Mouse (Mus musculus) left cerebral cortex, postnatal 4 days (tissue): ENCODE results near the gene Ptprq. TPM values are rescaled to one million over a fixed set of nuclear protein-coding genes. Genes with fewer than 3 reads are reported as not detected.

ENCODE experiments used
- DNase-seq: peaks from one replicate; pipeline ENCODE4 v3.0.0-alpha.2; 2022
- intact Hi-C: fragments of 180-260 bp; cut with DNase I; formaldehyde crosslinking; loops from one replicate; pipeline ENCODE4 v1.15.1; 2025
- total RNA-seq, 2 experiments: library from RNA; stranded (reverse); gene quantifications; 2 replicates each; pipeline ENCODE4 v1.2.3; 2021

Gene Ptprq
- total RNA-seq, 2 experiments from 2014 or later, result 0.22 to 0.26 TPM

- no peak for DNase-seq
- intact Hi-C loops, result no loop called here
Measured at GRCm38 (mm10) chr10:107659141-107659540, 60.7 kb downstream of the Ptprq start.

DNA sequence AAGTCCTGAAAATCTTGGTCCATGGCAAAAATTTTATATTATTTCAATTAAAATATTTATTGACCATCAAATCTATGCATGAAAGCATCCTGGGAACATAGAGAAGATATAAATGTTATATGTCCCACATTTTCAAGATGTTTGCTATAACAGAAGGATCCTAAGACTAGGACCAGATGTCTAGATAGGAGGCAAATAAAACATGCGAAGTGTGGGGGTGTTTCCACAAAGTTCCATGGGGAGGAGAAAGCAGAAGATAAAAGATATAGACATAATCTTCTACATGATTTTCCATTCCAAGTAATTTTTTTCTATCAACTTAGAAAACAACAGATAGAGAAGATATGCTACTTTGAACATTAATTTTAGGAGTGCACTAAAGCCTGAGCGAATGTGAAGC, 70.2 kb downstream of the Ptprq start:
- no peak for DNase-seq
- intact Hi-C loops, result no loop called here

- DNase-seq, result no peak
- intact Hi-C loops, result no loop called here
Measured at GRCm38 (mm10) chr10:107628104-107628503, 91.7 kb downstream of the Ptprq start.

- DNase-seq, result no peak
- intact Hi-C loops, result no loop called here
Measured at GRCm38 (mm10) chr10:107626648-107627047, 93.2 kb downstream of the Ptprq start.

- intact Hi-C loops, result no loop called here
Measured at GRCm38 (mm10) chr10:107624211-107624610, 95.6 kb downstream of the Ptprq start.

GRCm38 (mm10) chr10:107615460-107615859, 104.4 kb downstream of the Ptprq start:
- intact Hi-C loops, result no loop called here

More at GRCm38 (mm10) chr10:107624211-107624610, 95.6 kb downstream of the Ptprq start:
- DNase-seq, result no peak

GRCm38 (mm10) chr10:107601371-107601770, 118.5 kb downstream of the Ptprq start:
- DNase-seq, result no peak
- intact Hi-C loops, result no loop called here

More at GRCm38 (mm10) chr10:107615460-107615859, 104.4 kb downstream of the Ptprq start:
- no peak for DNase-seq

GRCm38 (mm10) chr10:107583360-107583759, 136.5 kb downstream of the Ptprq start:
- intact Hi-C loops, result no loop called here
- no peak for DNase-seq

- no peak for DNase-seq
- intact Hi-C loops, result no loop called here
Measured at GRCm38 (mm10) chr10:107569044-107569443, 150.8 kb downstream of the Ptprq start.

GRCm38 (mm10) chr10:107568261-107568660, 151.6 kb downstream of the Ptprq start:
- no peak for DNase-seq
- intact Hi-C loops, result no loop called here

DNA sequence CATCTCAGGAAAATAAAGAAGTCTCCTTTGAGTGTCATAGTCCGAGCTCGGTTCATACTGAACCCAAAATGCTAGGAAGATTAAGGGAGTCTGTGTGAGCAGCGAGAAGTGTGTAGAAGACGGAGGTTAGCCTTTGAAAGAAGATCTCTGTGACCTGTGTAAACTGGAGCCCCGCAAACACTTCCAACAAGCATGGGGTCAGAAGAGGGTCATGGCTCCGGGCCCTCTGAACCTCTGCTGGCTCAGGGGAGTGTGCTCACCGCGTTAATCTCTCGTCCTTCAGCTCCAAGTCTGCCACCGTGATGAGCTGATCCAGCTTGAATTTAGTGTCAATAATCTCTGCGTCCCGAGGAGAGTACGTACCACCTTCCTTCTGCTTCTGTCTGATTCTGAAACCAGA, 157.0 kb downstream of the Ptprq start:
- intact Hi-C loops, result no loop called here
- no peak for DNase-seq

DNA sequence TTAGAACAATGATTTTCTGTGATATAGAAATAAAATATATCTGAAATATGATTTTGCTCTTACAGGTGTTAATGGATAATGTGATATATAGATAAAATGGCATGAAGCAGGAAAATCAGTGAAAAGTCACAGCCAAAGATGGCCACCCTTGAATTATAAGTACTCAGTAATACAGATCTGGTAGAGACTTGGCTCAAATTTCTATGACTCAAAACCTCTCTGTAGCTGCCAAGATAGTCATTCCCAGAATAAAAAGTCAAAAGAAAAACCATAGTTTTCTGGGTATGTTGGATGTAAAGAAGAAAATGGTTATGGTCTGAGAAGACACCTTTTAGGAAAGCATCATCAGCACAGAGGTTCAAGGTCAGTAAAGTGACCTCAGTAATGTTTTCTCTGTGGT, 159.0 kb downstream of the Ptprq start:
- intact Hi-C loops, result no loop called here
- DNase-seq, result no peak

- DNase-seq, result no peak
- intact Hi-C loops, result no loop called here
Measured at GRCm38 (mm10) chr10:107543026-107543425, 176.8 kb downstream of the Ptprq start.

DNA sequence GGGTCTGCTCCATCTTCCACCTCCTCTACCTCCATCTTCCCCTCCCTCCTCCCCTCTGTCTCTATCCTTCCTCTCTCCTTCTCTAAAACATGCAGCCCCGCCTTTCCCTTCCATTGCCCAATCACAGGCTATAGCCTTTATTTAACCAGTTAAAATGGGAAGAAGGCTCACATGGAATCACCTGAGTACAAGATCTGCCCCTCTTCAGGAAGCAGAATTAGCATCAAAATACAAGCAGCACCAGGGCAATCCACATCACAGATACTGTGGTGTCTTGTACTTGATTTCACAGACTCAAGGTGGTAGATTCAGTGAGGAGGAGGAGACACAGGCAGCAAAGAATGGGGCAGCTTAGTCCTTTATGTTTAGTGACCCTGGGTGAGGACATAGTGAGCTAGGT, 191.1 kb downstream of the Ptprq start:
- intact Hi-C loops, result no loop called here
- no peak for DNase-seq

DNA sequence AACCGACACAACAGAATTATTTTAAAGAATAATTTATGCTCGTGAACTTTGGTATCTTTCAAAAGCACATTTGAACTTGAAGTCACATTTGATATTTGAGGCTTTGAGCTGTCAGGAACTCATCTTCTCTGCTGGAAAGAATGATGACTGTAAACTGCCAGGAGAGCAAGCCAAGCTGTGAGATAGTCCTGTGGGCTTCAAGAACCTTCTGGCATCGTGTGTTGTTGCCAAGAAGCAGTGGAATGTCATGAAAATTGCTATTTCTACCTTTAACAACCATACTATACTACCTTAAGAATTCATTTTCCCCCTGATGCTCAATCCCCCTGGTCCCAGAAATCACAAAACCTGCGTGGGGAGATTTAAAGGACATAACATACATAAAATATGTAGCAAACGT, 200.6 kb downstream of the Ptprq start:
- intact Hi-C loops, result no loop called here
- peak; percentile 9 for DNase-seq

DNA sequence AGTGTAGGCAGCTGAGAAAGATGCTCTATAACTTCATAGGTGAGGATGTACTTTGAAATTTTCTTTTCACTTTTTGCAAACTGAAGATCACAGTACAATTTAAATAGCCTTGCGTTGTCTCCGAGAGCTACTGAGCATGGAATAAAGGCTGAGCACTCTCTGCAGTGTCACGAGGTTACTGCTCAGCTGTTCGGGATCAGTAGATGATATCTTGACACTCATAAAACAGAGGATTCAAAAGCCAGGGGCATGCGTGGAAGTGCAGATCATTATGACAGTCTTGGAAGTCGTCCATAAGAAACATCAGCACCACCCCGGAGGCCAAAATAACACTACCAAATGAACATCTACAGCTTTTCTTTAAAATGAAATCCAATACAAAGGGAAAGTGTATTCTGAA, 203.2 kb downstream of the Ptprq start:
- intact Hi-C loops, result no loop called here
- no peak for DNase-seq

DNA sequence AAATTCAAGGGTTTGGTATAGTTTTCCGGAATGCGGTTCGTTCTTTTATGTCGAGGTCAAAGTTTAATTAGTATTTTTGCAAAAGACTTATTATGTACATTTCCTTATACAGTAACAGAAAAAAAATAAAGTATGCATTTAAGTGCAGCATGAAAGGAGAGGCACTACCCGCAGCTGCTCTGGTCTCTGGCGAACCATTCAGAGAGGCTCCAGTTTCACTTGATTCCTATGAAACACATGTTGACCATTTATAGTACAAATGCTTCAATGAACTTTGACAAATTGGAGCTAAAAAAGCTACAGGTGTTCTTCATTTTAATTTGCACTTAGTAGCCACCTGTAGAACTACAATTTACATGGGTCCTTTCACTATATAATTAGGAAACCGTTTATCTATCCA, 205.1 kb downstream of the Ptprq start:
- intact Hi-C loops, result no loop called here
- no peak for DNase-seq

DNA sequence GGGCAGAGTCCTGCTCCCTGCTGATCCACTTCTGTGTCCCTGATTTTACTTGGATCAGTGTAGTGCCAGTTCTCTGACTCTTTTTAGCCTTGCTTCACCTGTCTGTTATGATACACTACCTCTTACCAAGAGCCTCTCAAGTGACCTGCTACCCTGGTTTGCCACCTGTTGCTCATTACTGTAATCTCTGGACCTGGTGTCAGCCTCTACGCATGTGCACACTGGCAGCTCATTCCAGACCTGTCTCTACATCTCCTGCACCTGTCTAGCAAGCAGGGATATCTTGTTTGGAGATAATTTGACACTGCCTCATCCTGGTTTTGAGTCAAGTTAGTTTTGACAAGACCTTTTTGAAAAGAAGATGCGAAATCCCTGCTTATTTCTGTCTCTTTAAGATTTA, 213.5 kb downstream of the Ptprq start:
- no peak for DNase-seq
- intact Hi-C loops, result no loop called here

- intact Hi-C loops, result no loop called here
- DNase-seq, result no peak
Measured at GRCm38 (mm10) chr10:107503430-107503829, 216.4 kb downstream of the Ptprq start.

GRCm38 (mm10) chr10:107502193-107502592, 217.7 kb downstream of the Ptprq start:
- no peak for DNase-seq
- intact Hi-C loops, result no loop called here

GRCm38 (mm10) chr10:107499656-107500055, 220.2 kb downstream of the Ptprq start:
- DNase-seq, result no peak
- intact Hi-C loops, result no loop called here

- intact Hi-C loops, result no loop called here
- DNase-seq, result no peak
Measured at GRCm38 (mm10) chr10:107496402-107496801, 223.4 kb downstream of the Ptprq start.

GRCm38 (mm10) chr10:107494568-107494967, 225.3 kb downstream of the Ptprq start, which contains the start of gene Myf6:
Gene Myf6 (minus strand): TSS chr10:107494737.
- DNase-seq, result no peak
- intact Hi-C loops, result no loop called here
